Comparison of ENCODE assay signal across 20 mouse cellular contexts in genomic region chr6:14147370-14147769, GRCm38 (mm10).
DNase-seq lines count a peak whose midpoint lies in the region; ATAC-seq and TF ChIP-seq lines count a peak whose summit lies in the region.
"Had no signal": no experiment of that assay in that cellular context is flagged by ENCODE, and none has a peak within 500 bp of the region (broad histone marks: within the 10 kb centered on the region; RNA-seq: fewer than 3 reads in every experiment).

No protein-coding gene starts in this region.

- TF ChIP-seq RAD21 in MEL (IDR thresholded peaks at IDR 0.05; ENCODE audit: low read depth, low read length) = no peak

- no peak overlapping the region for H3K9ac ChIP-seq in heart, embryonic 13.5 days
- H3K9ac ChIP-seq in heart, postnatal 0 days (replicated peaks; ENCODE audit: low read depth, low read length) = no peak overlapping the region
- H3K9ac ChIP-seq in MEL (ENCODE audit: control insufficient read depth, low read depth, low read length, poor library complexity, severe bottlenecking) = no peak overlapping the region
- H3K9ac ChIP-seq: embryonic facial prominence, embryonic 12.5 days; forebrain, embryonic 15.5 days; hindbrain, embryonic 15.5 days; kidney, embryonic 15.5 days had no signal

- H3K9me3 ChIP-seq in heart, embryonic 13.5 days = no peaks in the 10 kb centered on the region
- H3K9me3 ChIP-seq in heart, postnatal 0 days (replicated peaks; ENCODE audit: control insufficient read depth, low read length) = no peaks in the 10 kb centered on the region
- H3K9me3 ChIP-seq in MEL (replicated peaks; ENCODE audit: insufficient read depth, low read length) = no peaks in the 10 kb centered on the region
- H3K9me3 ChIP-seq: embryonic facial prominence, embryonic 12.5 days; forebrain, embryonic 15.5 days; G1E; hindbrain, embryonic 15.5 days; kidney, embryonic 15.5 days had no signal

- H3K27ac ChIP-seq in heart, embryonic 13.5 days (replicated peaks) = peak overlapping the region; percentile 48
- H3K27ac ChIP-seq in heart, postnatal 0 days (ENCODE audit: low read depth) = no peak overlapping the region; the same call in 1 of the 2 replicates
- no peak overlapping the region for H3K27ac ChIP-seq in MEL (ENCODE audit: control insufficient read depth, low read depth, low read length)
- H3K27ac ChIP-seq: embryonic facial prominence, embryonic 12.5 days; forebrain, embryonic 15.5 days; hindbrain, embryonic 15.5 days; kidney, embryonic 15.5 days had no signal

- H3K36me3 ChIP-seq in heart, embryonic 13.5 days = no peaks in the 10 kb centered on the region
- H3K36me3 ChIP-seq in heart, postnatal 0 days (replicated peaks; ENCODE audit: control insufficient read depth, insufficient read depth, low read length) = no peaks in the 10 kb centered on the region
- no peaks in the 10 kb centered on the region for H3K36me3 ChIP-seq in MEL (ENCODE audit: control insufficient read depth in 1 of 2, insufficient read depth in 2 of 2, low read length in 2 of 2)
- H3K36me3 ChIP-seq: embryonic facial prominence, embryonic 12.5 days; forebrain, embryonic 15.5 days; G1E; hindbrain, embryonic 15.5 days; kidney, embryonic 15.5 days had no signal

- intact Hi-C loops in heart, postnatal 25 days (cut with DNase I) = no loop called here

- DNase-seq in heart, adult 9 months (ENCODE audit: low spot score in 2 of 2) = no peak
- DNase-seq in heart, postnatal 0 days (ENCODE audit: low spot score) = no peak
- DNase-seq in heart, postnatal 25 days (ENCODE audit: low spot score) = no peak
- peak; percentile 35 for DNase-seq in MEL (ENCODE audit: low read depth, low spot score)
- DNase-seq in brain, adult 2 months (ENCODE audit: low read depth, low spot score) = peak; percentile 25
- DNase-seq in urinary bladder, postnatal 14 days (ENCODE audit: low spot score) = no peak
- DNase-seq: adrenal gland, postnatal 10 days; B cell, adult 2 months; cerebellum, adult 18-20 months; cerebellum, adult 9-11 months; gastrocnemius, postnatal 14 days; heart, postnatal 14 days; kidney, adult 2 months had no signal

- peak overlapping the region; percentile 30 for H3K4me2 ChIP-seq in heart, embryonic 13.5 days
- peak overlapping the region; percentile 19; the same call in 1 of the 2 replicates for H3K4me2 ChIP-seq in heart, postnatal 0 days (ENCODE audit: low read depth, low read length)
- H3K4me2 ChIP-seq: embryonic facial prominence, embryonic 12.5 days; forebrain, embryonic 15.5 days; hindbrain, embryonic 15.5 days; kidney, embryonic 15.5 days had no signal

- peaks cover 14% of the 10 kb centered on the region for H3K4me1 ChIP-seq in heart, embryonic 13.5 days
- H3K4me1 ChIP-seq in heart, postnatal 0 days (ENCODE audit: control insufficient read depth, insufficient read depth) = no peaks in the 10 kb centered on the region
- H3K4me1 ChIP-seq in MEL (ENCODE audit: control insufficient read depth in 1 of 2, insufficient read depth in 2 of 2, low read length in 2 of 2) = no peaks in the 10 kb centered on the region
- H3K4me1 ChIP-seq: embryonic facial prominence, embryonic 12.5 days; forebrain, embryonic 15.5 days; hindbrain, embryonic 15.5 days; kidney, embryonic 15.5 days had no signal

- no peaks in the 10 kb centered on the region for H3K79me2 ChIP-seq in MEL (ENCODE audit: control insufficient read depth, insufficient read depth, low read length, poor library complexity)

- ATAC-seq in heart, embryonic 13.5 days (ENCODE audit: extremely low read depth, insufficient number of reproducible peaks, low FRiP score, low TSS enrichment) = no peak
- no peak for ATAC-seq in heart, postnatal 0 days (ENCODE audit: insufficient read depth, low read depth)
- ATAC-seq: CD4-positive, CD25-positive, alpha-beta regulatory T cell, adult 4 months; forebrain, embryonic 15.5 days had no signal

- H3K4me3 ChIP-seq in heart, embryonic 13.5 days = no peak overlapping the region
- no peak overlapping the region for H3K4me3 ChIP-seq in heart, postnatal 0 days (ENCODE audit: low read depth, low read length)
- H3K4me3 ChIP-seq in MEL (ENCODE audit: control insufficient read depth in 1 of 2, insufficient read depth in 1 of 2, low read depth in 2 of 2, low read length in 2 of 2) = no peak overlapping the region
- H3K4me3 ChIP-seq: embryonic facial prominence, embryonic 12.5 days; forebrain, embryonic 15.5 days; hindbrain, embryonic 15.5 days; kidney, embryonic 15.5 days had no signal

- TF ChIP-seq POLR2A in MEL (IDR thresholded peaks at IDR 0.05; ENCODE audit: control insufficient read depth in 1 of 2, insufficient read depth in 1 of 2, low read depth in 1 of 2, low read length in 2 of 2, poor library complexity in 1 of 2) = no peak

- TF ChIP-seq EP300 in heart, postnatal 0 days (IDR thresholded peaks at IDR 0.05; ENCODE audit: low read depth) = no peak
- TF ChIP-seq EP300 in MEL (IDR thresholded peaks at IDR 0.05; ENCODE audit: low read depth in 1 of 2, low read length in 2 of 2) = no peak

- H3K27me3 ChIP-seq in heart, embryonic 13.5 days (replicated peaks) = no peaks in the 10 kb centered on the region
- no peaks in the 10 kb centered on the region for H3K27me3 ChIP-seq in heart, postnatal 0 days (ENCODE audit: control insufficient read depth, insufficient read depth, low read length)
- H3K27me3 ChIP-seq in MEL (ENCODE audit: control insufficient read depth in 1 of 2, insufficient read depth in 2 of 2, low read length in 2 of 2) = no peaks in the 10 kb centered on the region
- H3K27me3 ChIP-seq: embryonic facial prominence, embryonic 12.5 days; forebrain, embryonic 15.5 days; hindbrain, embryonic 15.5 days; kidney, embryonic 15.5 days had no signal

- no peak for TF ChIP-seq CTCF in heart, postnatal 0 days (IDR thresholded peaks at IDR 0.05; ENCODE audit: low read depth)
- TF ChIP-seq CTCF in MEL (IDR thresholded peaks at IDR 0.05 in 2 of 3, conservative IDR thresholded peaks at IDR 0.05 in 1 of 3; ENCODE audit: control insufficient read depth in 1 of 3, insufficient read depth in 1 of 3, low read depth in 2 of 3, low read length in 3 of 3, poor library complexity in 1 of 3, severe bottlenecking in 1 of 3) = no peak

TF ChIP-seq in MEL, 35 proteins besides CTCF, POLR2A, EP300 and RAD21:
- TF ChIP-seq POLR2AphosphoS5 (IDR thresholded peaks at IDR 0.05; ENCODE audit: borderline replicate concordance, low read depth, low read length) (no peak), SIN3A (IDR thresholded peaks at IDR 0.05; ENCODE audit: low read length) (no peak), ZMIZ1 (IDR thresholded peaks at IDR 0.05; ENCODE audit: low read depth, low read length) (no peak), SMC3 (IDR thresholded peaks at IDR 0.05; ENCODE audit: low read depth, low read length) (no peak), MAX (IDR thresholded peaks at IDR 0.05; ENCODE audit: low read length) (no peak), KAT2A (conservative IDR thresholded peaks at IDR 0.05; ENCODE audit: low read depth, low read length) (no peak), ELF1 (IDR thresholded peaks at IDR 0.05; ENCODE audit: low read depth, low read length) (no peak), GABPA (IDR thresholded peaks at IDR 0.05; ENCODE audit: low read depth, low read length) (no peak), E2F4 (IDR thresholded peaks at IDR 0.05; ENCODE audit: borderline replicate concordance, low read depth, low read length) (no peak), JUND (IDR thresholded peaks at IDR 0.05; ENCODE audit: low read depth, low read length) (no peak), MAZ (IDR thresholded peaks at IDR 0.05; ENCODE audit: low read depth, low read length) (no peak), NRF1 (IDR thresholded peaks at IDR 0.05; ENCODE audit: insufficient read depth, low read depth, low read length, poor library complexity, severe bottlenecking) (no peak), UBTF (IDR thresholded peaks at IDR 0.05; ENCODE audit: borderline replicate concordance, insufficient read depth, low read depth, low read length) (no peak), USF1 (IDR thresholded peaks at IDR 0.05; ENCODE audit: low read depth, low read length) (no peak), GATA1 (IDR thresholded peaks at IDR 0.05; ENCODE audit: low read depth, low read length) (no peak), MEF2A (IDR thresholded peaks at IDR 0.05; ENCODE audit: extremely low read depth, insufficient replicate concordance, low read depth, low read length, poor library complexity, severe bottlenecking) (no peak), HCFC1 (IDR thresholded peaks at IDR 0.05; ENCODE audit: low read depth, low read length) (no peak), TBP (IDR thresholded peaks at IDR 0.05; ENCODE audit: low read depth, low read length) (no peak), NELFE (IDR thresholded peaks at IDR 0.05; ENCODE audit: low read depth, low read length) (no peak), TCF12 (IDR thresholded peaks at IDR 0.05; ENCODE audit: low read depth, low read length) (no peak)

Comparison
In these comparisons a context has a peak if more than half of its experiments do, and no peak if none do; other contexts are left out.
1. DNase-seq: peak in MEL (single experiment) and brain, adult 2 months (single experiment); none in heart, adult 9 months (0 of 2), heart, postnatal 0 days (single experiment), heart, postnatal 25 days (single experiment) and urinary bladder, postnatal 14 days (single experiment).